Mouse (Mus musculus) CH12.LX (cell line): ENCODE data around the gene H2-Aa. TPM values are rescaled to one million over a fixed set of nuclear protein-coding genes. Genes with fewer than 3 reads are reported as not detected.
"Not testable (repeated sequence)": the region's sequence is repeated elsewhere in the genome, so short reads cannot be mapped to it uniquely, and the experiment has no call there.

Source experiments
- DNase-seq: peaks from one replicate; pipeline ENCODE4 v3.0.0-alpha.2; 2013; ENCODE audit errors: extremely low read depth
- H3K27ac ChIP-seq: 2 replicates; pipeline ENCODE4 v1.5.1; 2012; ENCODE audit warnings: low read depth, mild to moderate bottlenecking, control low read depth, moderate library complexity; ENCODE audit not compliant: insufficient read depth
- H3K27me3 ChIP-seq: replicated peaks from 2 replicates; pipeline ENCODE3; 2012; ENCODE audit warnings: inconsistent platforms
- H3K36me3 ChIP-seq, 2 experiments: replicated peaks in 1 of 2; 2 replicates each; pipeline versions ENCODE3 to v1.6.1; 2012; ENCODE audit warnings: inconsistent platforms in 1 of 2, low read length in 1 of 2, mild to moderate bottlenecking in 1 of 2, mixed read lengths in 1 of 2, moderate library complexity in 1 of 2; ENCODE audit not compliant: control insufficient read depth in 1 of 2, insufficient read depth in 1 of 2
- H3K4me1 ChIP-seq, 2 experiments: 2 replicates each; pipeline ENCODE4 v1.6.1; 2012; ENCODE audit warnings: inconsistent platforms in 1 of 2, moderate library complexity in 1 of 2; ENCODE audit not compliant: insufficient read depth in 2 of 2, control insufficient read depth in 1 of 2
- H3K4me2 ChIP-seq: 2 replicates; pipeline ENCODE4 v1.6.1; 2012; ENCODE audit warnings: low read depth, mild to moderate bottlenecking, control low read depth; ENCODE audit not compliant: poor library complexity, insufficient read depth, severe bottlenecking
- H3K4me3 ChIP-seq, 3 experiments: fragments of 150-350 bp in 1 of 3; sonication (generic) in 1 of 3; replicated peaks in 1 of 3; 2 replicates each; pipeline versions ENCODE3 to v1.5.1; 2011 to 2012; ENCODE audit warnings: low read depth in 2 of 3, low read length in 2 of 3, mild to moderate bottlenecking in 2 of 3, moderate library complexity in 2 of 3, control low read depth in 1 of 3, improper control_type of control experiment in 1 of 3, inconsistent platforms in 1 of 3, mixed read lengths in 1 of 3; ENCODE audit not compliant: poor library complexity in 1 of 3
- H3K79me2 ChIP-seq: replicated peaks from 2 replicates; pipeline ENCODE4 v1.6.1; 2012; ENCODE audit warnings: mild to moderate bottlenecking, moderate library complexity; ENCODE audit not compliant: control insufficient read depth, poor library complexity, insufficient read depth, severe bottlenecking; ENCODE audit errors: extremely low read depth
- H3K9ac ChIP-seq: 2 replicates; pipeline ENCODE4 v1.6.1; 2012; ENCODE audit warnings: low read depth, mild to moderate bottlenecking, control low read depth, moderate library complexity; ENCODE audit not compliant: insufficient read depth
- H3K9me3 ChIP-seq: replicated peaks from 2 replicates; pipeline ENCODE3; 2012; ENCODE audit warnings: low read length, inconsistent platforms, mixed read lengths
- CHD2 ChIP-seq: IDR thresholded peaks from 2 replicates; pipeline ENCODE4 v1.6.1; 2011; ENCODE audit warnings: low read length, improper control_type of control experiment
- CTCF ChIP-seq, 2 experiments: IDR thresholded peaks in 1 of 2; conservative IDR thresholded peaks in 1 of 2; 2 replicates each; pipeline ENCODE4 v1.5.1; 2011 to 2012; ENCODE audit warnings: low read depth in 2 of 2, low read length in 2 of 2, improper control_type of control experiment in 1 of 2, inconsistent platforms in 1 of 2, mild to moderate bottlenecking in 1 of 2, moderate library complexity in 1 of 2
- JUN ChIP-seq: IDR thresholded peaks from 2 replicates; pipeline ENCODE4 v1.6.1; 2011; ENCODE audit warnings: low read depth, mild to moderate bottlenecking, low read length, improper control_type of control experiment, moderate library complexity; ENCODE audit not compliant: insufficient read depth
- MYC ChIP-seq: IDR thresholded peaks from 2 replicates; pipeline ENCODE4 v1.6.1; 2011; ENCODE audit warnings: low read depth, mild to moderate bottlenecking, improper control_type of control experiment, low read length
- NELFE ChIP-seq: IDR thresholded peaks from 2 replicates; pipeline ENCODE4 v1.6.1; 2011; ENCODE audit warnings: low read depth, low read length, improper control_type of control experiment
- NRF1 ChIP-seq: IDR thresholded peaks from 2 replicates; pipeline ENCODE4 v1.6.1; 2014; ENCODE audit warnings: low read depth, mild to moderate bottlenecking, inconsistent platforms, low read length, improper control_type of control experiment, moderate library complexity
- PAX5 ChIP-seq: IDR thresholded peaks from 2 replicates; pipeline ENCODE4 v1.6.1; 2012; ENCODE audit warnings: low read length, inconsistent platforms, mixed read lengths
- POLR2AphosphoS2 ChIP-seq: IDR thresholded peaks from 2 replicates; pipeline ENCODE4 v1.6.1; 2011; ENCODE audit warnings: low read depth, low read length, improper control_type of control experiment
- RAD21 ChIP-seq: IDR thresholded peaks from 2 replicates; pipeline ENCODE4 v1.6.1; 2011; ENCODE audit warnings: low read depth, mild to moderate bottlenecking, low read length, improper control_type of control experiment, moderate library complexity
- SMC3 ChIP-seq: IDR thresholded peaks from 2 replicates; pipeline ENCODE4 v1.6.1; 2011; ENCODE audit warnings: low read depth, low read length, improper control_type of control experiment
- TBP ChIP-seq: conservative IDR thresholded peaks from 2 replicates; pipeline ENCODE4 v1.6.1; 2011; ENCODE audit warnings: low read depth, low read length, improper control_type of control experiment
- UBTF ChIP-seq: IDR thresholded peaks from 2 replicates; pipeline ENCODE4 v1.6.1; 2012; ENCODE audit warnings: low read depth, mild to moderate bottlenecking, inconsistent platforms, low read length, improper control_type of control experiment, moderate library complexity
- USF2 ChIP-seq: conservative IDR thresholded peaks from 2 replicates; pipeline ENCODE4 v1.6.1; 2011; ENCODE audit warnings: low read depth, low read length, improper control_type of control experiment
- ZC3H11A ChIP-seq: IDR thresholded peaks from 2 replicates; pipeline ENCODE4 v1.6.1; 2012; ENCODE audit warnings: low read depth, mild to moderate bottlenecking, inconsistent platforms, low read length, improper control_type of control experiment
- ZKSCAN1 ChIP-seq: IDR thresholded peaks from 2 replicates; pipeline ENCODE4 v1.6.1; 2012; ENCODE audit warnings: low read depth, inconsistent platforms, low read length, improper control_type of control experiment, borderline replicate concordance
- dilution Hi-C: fragments of 300-500 bp; cut with MboI; formaldehyde crosslinking; loops from 2 replicates; pipeline ENCODE4 v1.14.3; 2020; ENCODE audit warnings: low sequenced_read_pairs; ENCODE audit not compliant: extremely low pct_unique_long_range_greater_than_20kb, extremely low pct_ligation_motif_present
- in situ Hi-C: fragments of 300-500 bp; cut with MboI; formaldehyde crosslinking; loops from 3 replicates; pipeline ENCODE4 v1.14.3; 2019; ENCODE audit warnings: low sequenced_read_pairs, low pct_ligation_motif_present, low pct_unique_long_range_greater_than_20kb, mixed read lengths
- polyA plus RNA-seq: library from polyadenylated mRNA; unstranded; fragments of >175 nt; gene quantifications from 2 replicates; pipeline ENCODE4 v1.2.1, GENCODE M21; 2012; ENCODE audit warnings: low read depth; ENCODE audit not compliant: insufficient read length
- total RNA-seq, 2 experiments: library from RNA; depleted of rRNA; stranded (reverse); fragments of 300-350 nt in 1 of 2; fragments of >200 nt in 1 of 2; gene quantifications; 2 replicates each; pipeline ENCODE4 v1.2.3; 2012 to 2014

Gene H2-Aa
- total and polyA plus RNA-seq, 3 experiments, result 385 to 958 (median 488) TPM

GRCm38 (mm10) chr17:34312185-34312584, 24.6 kb upstream of the H2-Aa start:
- H3K27ac ChIP-seq, result peak overlapping the region; percentile 40
- peaks cover 13% of the 10 kb centered on the region for H3K79me2 ChIP-seq
- dilution Hi-C loops, result no loop called here
- DNase-seq, result no peak
- peaks cover 51 to 81% of the 10 kb centered on the region in 2 experiments for H3K36me3 ChIP-seq
- no peak for TF ChIP-seq NRF1
- TF ChIP-seq USF2, result no peak
- TF ChIP-seq RAD21, result no peak
- no peak for TF ChIP-seq POLR2AphosphoS2
- TF ChIP-seq TBP, result no peak
- no peak for TF ChIP-seq NELFE
- no peak for TF ChIP-seq MYC
- TF ChIP-seq CHD2, result no peak
- no peak for TF ChIP-seq CTCF (conservative IDR thresholded peaks at IDR 0.05 in 1 of 2, IDR thresholded peaks at IDR 0.05 in 1 of 2; ENCODE audit: low read depth in 2 of 2, low read length in 2 of 2)
- no peak for TF ChIP-seq PAX5
- no peak for TF ChIP-seq ZKSCAN1
- no peak for TF ChIP-seq JUN
- TF ChIP-seq ZC3H11A, result no peak
- no peak for TF ChIP-seq SMC3
- TF ChIP-seq UBTF, result no peak
- TF ChIP-seq, all 38 proteins: peak for 0
- Histone ChIP-seq H3K27me3 (no peaks in the 10 kb centered on the region), H3K9me3 (peaks cover 11% of the 10 kb centered on the region), H3K4me2 (no peak overlapping the region), H3K9ac (no peak overlapping the region), H3K4me1 (peaks cover 10 to 58% of the 10 kb centered on the region in 2 experiments), H3K4me3 (no peak overlapping the region)
- in situ Hi-C loops, result no loop called here

- Histone ChIP-seq H3K9me3 (peaks cover 11% of the 10 kb centered on the region), H3K4me1 (peaks cover 10 to 58% of the 10 kb centered on the region in 2 experiments), H3K36me3 (peaks cover 44 to 66% of the 10 kb centered on the region in 2 experiments), H3K79me2 (peaks cover 20% of the 10 kb centered on the region)
- H3K9ac ChIP-seq, H3K4me3 ChIP-seq, DNase-seq, H3K4me2 ChIP-seq, H3K27ac ChIP-seq, dilution Hi-C loops, H3K27me3 ChIP-seq, in situ Hi-C loops: not testable (repeated sequence)
These were observed 22.9 kb upstream of the H2-Aa start for GRCm38 (mm10) chr17:34310526-34310925.
